Mouse (Mus musculus) MEL (cell line): Measurements from ENCODE around the gene Nfx1. TPM values are rescaled to one million over a fixed set of nuclear protein-coding genes. Genes with fewer than 3 reads are reported as not detected.

Experiments used
- DNase-seq: peaks from one replicate; pipeline ENCODE4 v3.0.0; 2011; ENCODE audit warnings: low read depth, low spot score
- H3K27ac ChIP-seq: 2 replicates; pipeline ENCODE4 v1.5.1; 2012; ENCODE audit warnings: low read depth, mild to moderate bottlenecking, control low read depth, low read length, moderate library complexity; ENCODE audit not compliant: control insufficient read depth
- H3K27me3 ChIP-seq, 2 experiments: fragments of 150-350 bp in 1 of 2; sonication (generic) in 1 of 2; 2 replicates each; pipeline ENCODE4 v1.6.1; 2012; ENCODE audit warnings: low read length in 2 of 2, mild to moderate bottlenecking in 2 of 2, improper control_type of control experiment in 1 of 2, moderate library complexity in 1 of 2; ENCODE audit not compliant: insufficient read depth in 2 of 2, control insufficient read depth in 1 of 2
- H3K36me3 ChIP-seq, 2 experiments: 2 replicates each; pipeline ENCODE4 v1.6.1; 2012 to 2014; ENCODE audit warnings: low read length in 2 of 2, improper control_type of control experiment in 1 of 2, inconsistent platforms in 1 of 2, mild to moderate bottlenecking in 1 of 2; ENCODE audit not compliant: insufficient read depth in 2 of 2, control insufficient read depth in 1 of 2
- H3K4me1 ChIP-seq, 2 experiments: fragments of 150-350 bp in 1 of 2; sonication (generic) in 1 of 2; 2 replicates each; pipeline ENCODE4 v1.6.1; 2012; ENCODE audit warnings: low read length in 2 of 2, improper control_type of control experiment in 1 of 2, mild to moderate bottlenecking in 1 of 2; ENCODE audit not compliant: insufficient read depth in 2 of 2, control insufficient read depth in 1 of 2
- H3K4me3 ChIP-seq, 2 experiments: fragments of 150-350 bp in 1 of 2; sonication (generic) in 1 of 2; 2 replicates each; pipeline ENCODE4 v1.5.1; 2012; ENCODE audit warnings: low read depth in 2 of 2, low read length in 2 of 2, mild to moderate bottlenecking in 2 of 2, moderate library complexity in 2 of 2, control low read depth in 1 of 2, improper control_type of control experiment in 1 of 2; ENCODE audit not compliant: control insufficient read depth in 1 of 2, insufficient read depth in 1 of 2
- H3K79me2 ChIP-seq: 2 replicates; pipeline ENCODE4 v1.6.1; 2012; ENCODE audit warnings: mild to moderate bottlenecking, low read length, moderate library complexity; ENCODE audit not compliant: control insufficient read depth, poor library complexity, insufficient read depth
- H3K9ac ChIP-seq: 2 replicates; pipeline ENCODE4 v1.6.1; 2012; ENCODE audit warnings: low read depth, mild to moderate bottlenecking, control low read depth, low read length, moderate library complexity; ENCODE audit not compliant: control insufficient read depth, poor library complexity, severe bottlenecking
- H3K9me3 ChIP-seq: fragments of 150-350 bp; sonication (generic); replicated peaks from 2 replicates; pipeline ENCODE4 v1.6.1; 2012; ENCODE audit warnings: mild to moderate bottlenecking, low read length, improper control_type of control experiment, moderate library complexity; ENCODE audit not compliant: insufficient read depth
- CTCF ChIP-seq, 3 experiments: IDR thresholded peaks in 2 of 3; conservative IDR thresholded peaks in 1 of 3; 2 replicates each; pipeline ENCODE4 v1.5.1; 2011 to 2012; ENCODE audit warnings: low read length in 3 of 3, low read depth in 2 of 3, mild to moderate bottlenecking in 2 of 3, improper control_type of control experiment in 1 of 3, inconsistent platforms in 1 of 3, mixed read lengths in 1 of 3, moderate library complexity in 1 of 3; ENCODE audit not compliant: control insufficient read depth in 1 of 3, insufficient read depth in 1 of 3, poor library complexity in 1 of 3, severe bottlenecking in 1 of 3
- ELF1 ChIP-seq: IDR thresholded peaks from 2 replicates; pipeline ENCODE4 v1.6.1; 2014; ENCODE audit warnings: low read depth, mild to moderate bottlenecking, inconsistent platforms, low read length, improper control_type of control experiment, moderate library complexity
- GATA1 ChIP-seq: IDR thresholded peaks from 2 replicates; pipeline ENCODE4 v1.6.1; 2011; ENCODE audit warnings: low read depth, low read length, improper control_type of control experiment
- JUND ChIP-seq: IDR thresholded peaks from 2 replicates; pipeline ENCODE4 v1.6.1; 2011; ENCODE audit warnings: low read depth, mild to moderate bottlenecking, improper control_type of control experiment, low read length
- KAT2A ChIP-seq: conservative IDR thresholded peaks from 2 replicates; pipeline ENCODE4 v1.6.1; 2012; ENCODE audit warnings: low read depth, low read length, improper control_type of control experiment, inconsistent platforms
- MAFK ChIP-seq: IDR thresholded peaks from 2 replicates; pipeline ENCODE4 v1.6.1; 2011; ENCODE audit warnings: low read depth, mild to moderate bottlenecking, low read length, improper control_type of control experiment, borderline replicate concordance
- MAX ChIP-seq: IDR thresholded peaks from 2 replicates; pipeline ENCODE4 v1.6.1; 2011; ENCODE audit warnings: low read length, improper control_type of control experiment
- MXI1 ChIP-seq: IDR thresholded peaks from 2 replicates; pipeline ENCODE4 v1.6.1; 2011; ENCODE audit warnings: mild to moderate bottlenecking, low read depth, low read length, improper control_type of control experiment
- NELFE ChIP-seq: IDR thresholded peaks from 2 replicates; pipeline ENCODE4 v1.6.1; 2011; ENCODE audit warnings: low read depth, low read length, improper control_type of control experiment
- POLR2AphosphoS2 ChIP-seq: IDR thresholded peaks from 2 replicates; pipeline ENCODE4 v1.6.1; 2011; ENCODE audit warnings: low read length, improper control_type of control experiment
- POLR2AphosphoS5 ChIP-seq: IDR thresholded peaks from 2 replicates; pipeline ENCODE4 v1.6.1; 2012; ENCODE audit warnings: low read depth, borderline replicate concordance, mild to moderate bottlenecking, inconsistent platforms, low read length, moderate library complexity, mixed read lengths
- RAD21 ChIP-seq: IDR thresholded peaks from 2 replicates; pipeline ENCODE4 v1.6.1; 2011; ENCODE audit warnings: mild to moderate bottlenecking, low read depth, low read length, improper control_type of control experiment
- SIN3A ChIP-seq: IDR thresholded peaks from 2 replicates; pipeline ENCODE4 v1.6.1; 2012; ENCODE audit warnings: low read length, improper control_type of control experiment, inconsistent platforms
- TBP ChIP-seq: IDR thresholded peaks from 2 replicates; pipeline ENCODE4 v1.8.0; 2011; ENCODE audit warnings: low read depth, low read length, improper control_type of control experiment
- TCF12 ChIP-seq: IDR thresholded peaks from 2 replicates; pipeline ENCODE4 v1.6.1; 2014; ENCODE audit warnings: low read depth, mild to moderate bottlenecking, inconsistent platforms, low read length, improper control_type of control experiment, moderate library complexity
- UBTF ChIP-seq: IDR thresholded peaks from 2 replicates; pipeline ENCODE4 v1.6.1; 2012; ENCODE audit warnings: low read depth, mild to moderate bottlenecking, inconsistent platforms, low read length, improper control_type of control experiment, moderate library complexity, borderline replicate concordance; ENCODE audit not compliant: insufficient read depth
- USF1 ChIP-seq: IDR thresholded peaks from 2 replicates; pipeline ENCODE4 v1.6.1; 2014; ENCODE audit warnings: low read depth, mild to moderate bottlenecking, inconsistent platforms, low read length, improper control_type of control experiment, moderate library complexity
- ZKSCAN1 ChIP-seq: IDR thresholded peaks from 2 replicates; pipeline ENCODE4 v1.6.1; 2012; ENCODE audit warnings: low read depth, mild to moderate bottlenecking, inconsistent platforms, low read length, improper control_type of control experiment, moderate library complexity
- ZMIZ1 ChIP-seq: IDR thresholded peaks from 2 replicates; pipeline ENCODE4 v1.6.1; 2012; ENCODE audit warnings: low read depth, mild to moderate bottlenecking, inconsistent platforms, low read length, improper control_type of control experiment, moderate library complexity
- polyA plus RNA-seq, 2 experiments: library from polyadenylated mRNA; stranded (reverse) in 1 of 2; unstranded in 1 of 2; fragments of >175 nt in 1 of 2; fragments of >200 nt in 1 of 2; gene quantifications; 2 replicates each; pipeline versions ENCODE4 v1.2.1 to v1.2.4; 2012; ENCODE audit warnings: low replicate concordance in 2 of 2, low read depth in 1 of 2; ENCODE audit not compliant: insufficient read length in 2 of 2, insufficient read depth in 1 of 2, missing spikeins in 1 of 2
- total RNA-seq: library from RNA; depleted of rRNA; stranded (reverse); fragments of 300-350 nt; gene quantifications from 2 replicates; pipeline ENCODE4 v1.2.3, GENCODE M21; 2012

Gene Nfx1
- total and polyA plus RNA-seq, 3 experiments = 54.9 to 72.6 TPM; not detected in 1

DNA sequence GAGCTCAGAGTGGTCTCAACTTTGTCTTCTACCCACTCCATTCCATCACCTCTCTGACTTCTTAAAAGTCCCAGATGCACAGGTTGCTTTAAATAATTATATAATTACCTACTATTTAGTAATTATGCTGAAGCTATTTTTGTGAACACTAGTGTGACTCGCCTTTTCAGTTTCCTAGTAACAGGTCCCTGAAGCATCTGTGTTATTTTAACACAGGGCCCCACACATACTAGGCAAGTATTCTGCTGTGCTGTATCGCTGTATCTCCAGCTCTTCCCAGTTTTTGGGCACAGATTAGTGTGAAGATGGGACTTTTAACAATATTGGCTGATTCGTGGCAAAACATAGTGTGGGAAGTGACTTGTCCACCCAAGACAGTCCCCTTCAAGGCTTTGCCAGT is 7.2 kb upstream of the Nfx1 start:
- Histone ChIP-seq H3K9ac (no peak overlapping the region), H3K79me2 (no peaks in the 10 kb centered on the region), H3K4me3 (no peak overlapping the region), H3K27ac (no peak overlapping the region), H3K27me3 (no peaks in the 10 kb centered on the region), H3K9me3 (no peaks in the 10 kb centered on the region), H3K4me1 (no peaks in the 10 kb centered on the region), H3K36me3 (peaks cover 0 to 8% of the 10 kb centered on the region in 2 experiments; a peak in 3 of 4 replicates)
- no peak for DNase-seq
- no peak for TF ChIP-seq USF1
- no peak for TF ChIP-seq TBP
- no peak for TF ChIP-seq TCF12
- no peak for TF ChIP-seq CTCF (IDR thresholded peaks at IDR 0.05 in 2 of 3, conservative IDR thresholded peaks at IDR 0.05 in 1 of 3; ENCODE audit: control insufficient read depth in 1 of 3, insufficient read depth in 1 of 3, low read depth in 2 of 3, low read length in 3 of 3, poor library complexity in 1 of 3, severe bottlenecking in 1 of 3)
- TF ChIP-seq UBTF = no peak
- TF ChIP-seq MAX = no peak
- no peak for TF ChIP-seq ZMIZ1
- no peak for TF ChIP-seq POLR2AphosphoS5

- Histone ChIP-seq H3K9ac (no peak overlapping the region), H3K36me3 (peaks cover 9 to 23% of the 10 kb centered on the region in 2 experiments), H3K9me3 (no peaks in the 10 kb centered on the region), H3K27me3 (no peaks in the 10 kb centered on the region), H3K79me2 (peaks cover 34% of the 10 kb centered on the region), H3K27ac (no peak overlapping the region), H3K4me3 (no peak overlapping the region), H3K4me1 (peaks cover 0 to 24% of the 10 kb centered on the region in 2 experiments; a peak in 2 of 4 replicates)
- no peak for TF ChIP-seq TBP
- TF ChIP-seq NELFE = no peak
- TF ChIP-seq JUND = no peak
- no peak for TF ChIP-seq ZKSCAN1
- no peak for TF ChIP-seq KAT2A
- TF ChIP-seq USF1 = no peak
- no peak; the same call in 1 of the 2 replicates for TF ChIP-seq POLR2AphosphoS2
- TF ChIP-seq MAFK = no peak
- no peak for TF ChIP-seq ELF1
- no peak for TF ChIP-seq MXI1
- TF ChIP-seq ZMIZ1 = no peak
- no peak for TF ChIP-seq GATA1
- TF ChIP-seq TCF12 = no peak
- no peak for TF ChIP-seq RAD21
- no peak for TF ChIP-seq SIN3A
- no peak for DNase-seq
These were observed 1.5 kb upstream of the Nfx1 start for GRCm38 (mm10) chr4:40969161-40969560.
